Mouse (Mus musculus) myocyte (in vitro differentiated cells): ENCODE data around the gene Klf3. TPM values are rescaled to one million over a fixed set of nuclear protein-coding genes. Genes with fewer than 3 reads are reported as not detected.
A peak's percentile ranks its signal among the peaks of the same experiment; 100 is the strongest.

Experiments used
- H3K27me3 ChIP-seq: one replicate; pipeline ENCODE4 v1.6.1; 2011; ENCODE audit not compliant: control insufficient read depth, insufficient read depth, insufficient read length
- H3K36me3 ChIP-seq: one replicate; pipeline ENCODE4 v1.6.1; 2011; ENCODE audit not compliant: control insufficient read depth, insufficient read depth
- H3K4me2 ChIP-seq: one replicate; pipeline ENCODE4 v1.6.1; 2011; ENCODE audit warnings: low read depth, control low read depth
- H3K4me3 ChIP-seq: one replicate; pipeline ENCODE4 v1.5.1; 2011; ENCODE audit warnings: mild to moderate bottlenecking, control low read depth, moderate library complexity
- H3K79me2 ChIP-seq: one replicate; pipeline ENCODE4 v1.6.1; 2011; ENCODE audit not compliant: control insufficient read depth, insufficient read depth
- H3ac ChIP-seq: one replicate; pipeline ENCODE4 v1.6.1; 2011; ENCODE audit not compliant: control insufficient read depth, insufficient read length
- CEBPB ChIP-seq: IDR thresholded peaks from 2 replicates; pipeline ENCODE4 v1.6.1; 2011; ENCODE audit warnings: mild to moderate bottlenecking, moderate library complexity; ENCODE audit not compliant: poor library complexity, insufficient read depth, severe bottlenecking
- E2F4 ChIP-seq: IDR thresholded peaks from one replicate; pipeline ENCODE4 v1.6.1; 2011; ENCODE audit warnings: mild to moderate bottlenecking, control low read depth, moderate library complexity; ENCODE audit not compliant: insufficient read depth
- MAX ChIP-seq: IDR thresholded peaks from one replicate; pipeline ENCODE4 v1.6.1; 2011; ENCODE audit warnings: low read depth, mild to moderate bottlenecking, control low read depth
- MYOD1 ChIP-seq, 3 experiments: IDR thresholded peaks; one replicate each; pipeline ENCODE4 v1.6.1; 2011; ENCODE audit warnings: control low read depth in 2 of 3, low read depth in 2 of 3, mild to moderate bottlenecking in 2 of 3, moderate library complexity in 1 of 3; ENCODE audit not compliant: insufficient read length in 2 of 3, control insufficient read depth in 1 of 3
- MYOG ChIP-seq, 3 experiments: IDR thresholded peaks; one replicate each; pipeline ENCODE4 v1.6.1; 2011; ENCODE audit warnings: control low read depth in 2 of 3, low read depth in 2 of 3, mild to moderate bottlenecking in 2 of 3; ENCODE audit not compliant: insufficient read length in 2 of 3, control insufficient read depth in 1 of 3, insufficient read depth in 1 of 3
- POLR2A ChIP-seq: IDR thresholded peaks from one replicate; pipeline ENCODE4 v1.6.1; 2011; ENCODE audit warnings: low read depth, mild to moderate bottlenecking, control low read depth, moderate library complexity; ENCODE audit not compliant: insufficient read length
- POLR2AphosphoS2 ChIP-seq: IDR thresholded peaks from one replicate; pipeline ENCODE4 v1.6.1; 2011; ENCODE audit warnings: low read depth, control low read depth; ENCODE audit not compliant: insufficient read length
- REST ChIP-seq: IDR thresholded peaks from one replicate; pipeline ENCODE4 v1.6.1; 2011; ENCODE audit warnings: mild to moderate bottlenecking, control low read depth, moderate library complexity; ENCODE audit not compliant: insufficient read depth, insufficient read length
- SRF ChIP-seq: IDR thresholded peaks from one replicate; pipeline ENCODE4 v1.6.1; 2011; ENCODE audit warnings: low read depth; ENCODE audit not compliant: control insufficient read depth, insufficient read length
- TCF12 ChIP-seq: IDR thresholded peaks from one replicate; pipeline ENCODE4 v1.6.1; 2011; ENCODE audit warnings: mild to moderate bottlenecking, control low read depth; ENCODE audit not compliant: poor library complexity, insufficient read depth, severe bottlenecking
- TCF3 ChIP-seq: IDR thresholded peaks from one replicate; pipeline ENCODE4 v1.6.1; 2011; ENCODE audit warnings: low read depth, control low read depth; ENCODE audit not compliant: insufficient read length
- USF1 ChIP-seq: IDR thresholded peaks from one replicate; pipeline ENCODE4 v1.6.1; 2011; ENCODE audit warnings: low read depth, mild to moderate bottlenecking, control low read depth, moderate library complexity
- polyA plus RNA-seq: library from polyadenylated mRNA; unstranded; fragments of >200 nt; fragmentation: generic; extraction: Trizol; gene quantifications from one replicate; pipeline ENCODE4 v1.2.1, GENCODE M21; 2012; ENCODE audit warnings: missing spikeins

The Klf3 gene
- polyA plus RNA-seq, 1 experiment: 27.4 TPM

DNA sequence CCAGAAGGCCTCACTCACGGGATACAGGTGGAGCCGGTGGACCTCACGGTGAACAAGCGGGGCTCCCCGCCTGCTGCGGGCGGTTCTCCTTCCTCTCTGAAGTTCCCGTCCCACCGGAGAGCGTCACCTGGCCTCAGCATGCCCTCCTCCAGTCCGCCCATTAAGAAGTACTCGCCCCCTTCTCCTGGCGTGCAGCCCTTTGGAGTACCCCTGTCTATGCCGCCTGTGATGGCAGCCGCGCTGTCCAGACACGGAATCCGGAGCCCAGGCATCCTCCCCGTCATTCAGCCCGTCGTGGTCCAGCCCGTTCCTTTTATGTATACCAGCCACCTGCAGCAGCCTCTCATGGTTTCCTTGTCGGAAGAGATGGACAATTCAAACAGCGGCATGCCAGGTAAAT lies 18.8 kb downstream of the Klf3 start:
- Histone ChIP-seq H3K4me2 (no peak overlapping the region), H3ac (no peak overlapping the region), H3K36me3 (peaks cover 72% of the 10 kb centered on the region), H3K79me2 (peaks cover 33% of the 10 kb centered on the region), H3K27me3 (no peaks in the 10 kb centered on the region), H3K4me3 (no peak overlapping the region)
- TF ChIP-seq MYOD1 (IDR thresholded peaks at IDR 0.05; ENCODE audit: control insufficient read depth in 1 of 3, insufficient read length in 2 of 3, low read depth in 2 of 3) (no peak), USF1 (no peak), TCF3 (no peak), CEBPB (no peak), POLR2AphosphoS2 (peak; percentile 62)

DNA sequence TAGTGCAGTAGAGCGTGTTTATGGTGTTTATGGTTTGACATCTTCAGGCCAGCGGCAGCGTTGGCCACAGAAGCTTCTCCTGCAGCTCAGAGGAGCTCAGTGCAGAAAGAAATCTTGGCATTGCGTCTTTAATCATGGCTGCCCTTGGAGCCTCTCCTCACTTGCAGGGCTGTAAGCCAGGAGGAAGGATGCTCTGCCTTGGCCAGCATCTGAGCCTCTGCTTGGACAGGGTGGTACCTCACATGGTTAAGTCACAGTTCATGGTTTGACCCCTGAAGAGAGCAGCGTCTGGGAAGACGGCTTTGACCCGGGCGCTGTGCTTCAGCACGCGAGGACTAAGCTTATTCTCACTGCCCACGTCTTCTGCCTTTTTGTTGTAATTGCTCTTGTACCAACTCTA lies 20.2 kb downstream of the Klf3 start:
- H3K4me2 ChIP-seq: no peak overlapping the region
- TF ChIP-seq POLR2A: no peak
- no peak for TF ChIP-seq MYOG (IDR thresholded peaks at IDR 0.05; ENCODE audit: control insufficient read depth in 1 of 3, insufficient read depth in 1 of 3, insufficient read length in 2 of 3, low read depth in 2 of 3)
- no peak for TF ChIP-seq TCF3
- peak; percentile 49 for TF ChIP-seq POLR2AphosphoS2
- H3K79me2 ChIP-seq: peaks cover 20% of the 10 kb centered on the region
- no peak overlapping the region for H3K4me3 ChIP-seq
- H3K27me3 ChIP-seq: no peaks in the 10 kb centered on the region
- H3ac ChIP-seq: no peak overlapping the region
- H3K36me3 ChIP-seq: peaks cover 84% of the 10 kb centered on the region

DNA sequence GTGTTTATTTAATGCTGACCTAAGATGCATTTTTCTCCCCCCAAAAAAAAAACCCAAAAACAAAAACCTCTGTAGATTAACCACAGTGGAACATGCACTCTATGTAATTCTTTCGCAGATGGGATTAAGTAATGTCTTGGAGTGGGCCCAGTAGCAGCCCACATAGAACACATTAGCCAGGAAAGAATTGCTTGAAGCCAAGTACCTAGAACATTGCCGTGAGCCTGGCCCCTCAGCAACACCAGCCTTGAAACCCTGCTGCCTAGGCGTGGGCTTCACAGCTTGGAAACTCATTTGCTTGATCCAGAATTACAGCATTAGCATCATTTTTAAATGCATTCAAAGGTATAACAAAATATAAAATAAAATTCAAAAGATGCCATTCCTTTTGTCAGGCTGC lies 21.6 kb downstream of the Klf3 start:
- Histone ChIP-seq H3ac (no peak overlapping the region), H3K36me3 (peaks cover 84% of the 10 kb centered on the region), H3K4me2 (no peak overlapping the region), H3K4me3 (no peak overlapping the region), H3K27me3 (no peaks in the 10 kb centered on the region), H3K79me2 (peaks cover 8% of the 10 kb centered on the region)
- no peak for TF ChIP-seq USF1
- TF ChIP-seq E2F4: no peak
- TF ChIP-seq MYOG (IDR thresholded peaks at IDR 0.05; ENCODE audit: control insufficient read depth in 1 of 3, insufficient read depth in 1 of 3, insufficient read length in 2 of 3, low read depth in 2 of 3): no peak
- no peak for TF ChIP-seq REST
- no peak for TF ChIP-seq MYOD1 (IDR thresholded peaks at IDR 0.05; ENCODE audit: control insufficient read depth in 1 of 3, insufficient read length in 2 of 3, low read depth in 2 of 3)
- TF ChIP-seq SRF: no peak
- no peak for TF ChIP-seq POLR2A
- no peak for TF ChIP-seq MAX
- no peak for TF ChIP-seq CEBPB
- no peak for TF ChIP-seq POLR2AphosphoS2
- no peak for TF ChIP-seq TCF12
- TF ChIP-seq TCF3: no peak

DNA sequence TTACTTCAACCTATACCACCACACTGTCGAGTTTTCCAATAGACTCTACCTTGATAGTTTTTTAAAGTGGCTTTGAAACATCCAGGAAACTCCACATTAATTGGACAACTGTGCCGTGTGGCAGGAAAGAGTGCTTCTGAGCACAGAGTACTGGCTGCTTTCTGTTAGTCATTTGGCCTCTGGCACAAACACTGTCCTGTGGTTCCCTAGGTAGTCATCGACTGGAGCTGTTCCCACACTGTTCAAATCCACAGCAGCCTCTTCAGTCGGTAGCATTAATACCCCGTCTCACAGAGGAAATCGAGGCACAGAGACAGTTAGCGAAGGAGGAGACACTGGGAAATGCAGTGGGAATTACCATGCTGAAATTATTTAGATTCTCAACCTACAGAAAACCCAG lies 22.3 kb downstream of the Klf3 start:
- Histone ChIP-seq H3K27me3 (no peaks in the 10 kb centered on the region), H3K4me3 (no peak overlapping the region), H3ac (no peak overlapping the region), H3K4me2 (no peak overlapping the region), H3K36me3 (peaks cover 89% of the 10 kb centered on the region), H3K79me2 (peaks cover under 1% of the 10 kb centered on the region)
- TF ChIP-seq MAX (no peak), POLR2AphosphoS2 (peak; percentile 26)

DNA sequence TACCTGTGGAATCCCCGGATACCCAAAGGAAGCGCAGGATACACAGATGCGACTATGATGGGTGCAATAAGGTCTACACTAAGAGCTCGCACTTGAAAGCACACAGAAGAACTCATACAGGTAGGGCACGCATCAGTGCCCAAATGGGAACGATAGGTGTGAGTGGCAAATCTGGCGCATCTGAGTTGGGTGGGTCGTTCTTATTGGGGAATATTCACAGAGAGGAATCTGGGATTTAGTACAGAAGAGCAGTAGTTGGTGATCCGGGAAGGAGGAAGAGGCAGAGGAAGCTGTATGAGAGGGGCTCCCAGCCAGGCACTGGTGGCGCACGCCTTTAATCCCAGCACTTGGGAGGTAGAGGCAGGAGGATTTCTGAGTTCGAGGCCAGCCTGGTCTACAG lies 24.0 kb downstream of the Klf3 start:
- Histone ChIP-seq H3ac (no peak overlapping the region), H3K27me3 (no peaks in the 10 kb centered on the region), H3K4me2 (no peak overlapping the region), H3K36me3 (peaks cover 82% of the 10 kb centered on the region), H3K4me3 (no peak overlapping the region), H3K79me2 (no peaks in the 10 kb centered on the region)
- TF ChIP-seq E2F4 (no peak), POLR2A (no peak), SRF (no peak), CEBPB (no peak), MYOG (IDR thresholded peaks at IDR 0.05; ENCODE audit: control insufficient read depth in 1 of 3, insufficient read depth in 1 of 3, insufficient read length in 2 of 3, low read depth in 2 of 3) (no peak), REST (no peak), MAX (no peak), USF1 (no peak), POLR2AphosphoS2 (no peak)

DNA sequence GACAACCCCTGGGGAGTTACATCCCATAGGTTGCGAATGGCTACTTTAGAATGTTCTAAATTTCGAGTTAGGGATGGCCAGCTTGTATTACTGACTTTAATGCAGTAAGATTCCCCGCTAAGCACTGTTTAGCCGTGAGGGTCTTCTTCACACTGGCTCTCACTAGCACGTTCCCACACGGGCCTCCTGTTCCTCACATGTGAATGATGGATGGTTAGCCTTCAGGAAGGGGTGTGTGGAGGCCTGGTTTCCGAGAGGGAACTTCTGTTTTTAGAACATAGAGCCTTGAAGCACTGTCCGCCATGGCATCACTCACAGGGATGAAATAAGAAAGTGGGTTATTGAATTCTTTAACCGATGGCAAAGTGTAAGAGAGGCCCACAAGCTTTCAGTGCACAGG lies 25.1 kb downstream of the Klf3 start:
- Histone ChIP-seq H3K79me2 (no peaks in the 10 kb centered on the region), H3K4me2 (no peak overlapping the region), H3K27me3 (no peaks in the 10 kb centered on the region), H3K4me3 (no peak overlapping the region), H3K36me3 (peaks cover 81% of the 10 kb centered on the region), H3ac (no peak overlapping the region)
- TF ChIP-seq POLR2A: no peak
- TF ChIP-seq E2F4: no peak
- TF ChIP-seq TCF12: no peak
- no peak for TF ChIP-seq REST
- no peak for TF ChIP-seq USF1
- no peak for TF ChIP-seq TCF3
- TF ChIP-seq SRF: no peak
- TF ChIP-seq CEBPB: no peak
- no peak for TF ChIP-seq MYOG (IDR thresholded peaks at IDR 0.05; ENCODE audit: control insufficient read depth in 1 of 3, insufficient read depth in 1 of 3, insufficient read length in 2 of 3, low read depth in 2 of 3)
- no peak for TF ChIP-seq MYOD1 (IDR thresholded peaks at IDR 0.05; ENCODE audit: control insufficient read depth in 1 of 3, insufficient read length in 2 of 3, low read depth in 2 of 3)
- no peak for TF ChIP-seq POLR2AphosphoS2
- TF ChIP-seq MAX: no peak
